Mouse (Mus musculus): ENCODE measurements at regions not wholly inside any gene's neighbourhood (a gene's known extent, or its start where the extent isn't known, plus 50 kb on each side); places are given as distances from the start of the nearest gene placed in this dataset.

GRCm38 (mm10) chr2:123349625-123350346 is 584.7 kb downstream of the Sqor start:
- Histone ChIP-seq H3K4me3 (ENCODE audit: insufficient read depth in 1 of 2, low read depth in 1 of 2, low read length in 2 of 2, poor library complexity in 1 of 2, severe bottlenecking in 1 of 2) (no peak overlapping the region), H3K9me3 (ENCODE audit: control insufficient read depth, insufficient read depth, low read depth, low read length) (no peaks in the 10 kb centered on the region), H3K4me1 (ENCODE audit: control insufficient read depth in 2 of 2, insufficient read depth in 2 of 2, low read length in 2 of 2, poor library complexity in 1 of 2) (no peaks in the 10 kb centered on the region), H3K36me3 (ENCODE audit: control insufficient read depth, insufficient read depth, low read length, poor library complexity, severe bottlenecking) (no peaks in the 10 kb centered on the region), H3K9ac (ENCODE audit: insufficient read depth, low read depth, low read length, poor library complexity, severe bottlenecking) (no peak overlapping the region), H3K27ac (ENCODE audit: insufficient read depth, low read depth, low read length, poor library complexity, severe bottlenecking) (no peak overlapping the region)
- TF ChIP-seq HCFC1 (IDR thresholded peaks at IDR 0.05; ENCODE audit: borderline replicate concordance, insufficient read depth, low read length) (no peak), ZNF384 (IDR thresholded peaks at IDR 0.05; ENCODE audit: low read depth, low read length) (no peak), CHD2 (IDR thresholded peaks at IDR 0.05; ENCODE audit: low read depth, low read length) (no peak), ZC3H11A (IDR thresholded peaks at IDR 0.05; ENCODE audit: borderline replicate concordance, low read depth, low read length) (no peak), MAFK (IDR thresholded peaks at IDR 0.05; ENCODE audit: insufficient read depth, low read depth, low read length) (no peak)
- no peak for DNase-seq (ENCODE audit: low read depth, low spot score)
- in situ Hi-C loops (cut with MboI; ENCODE audit: low sequenced_read_pairs in 2 of 2, unreplicated experiment in 2 of 2): no loop called here

GRCm38 (mm10) chr2:123364204-123364603 is 599.2 kb downstream of the Sqor start:
- no peaks in the 10 kb centered on the region for H3K9me3 ChIP-seq (ENCODE audit: control insufficient read depth, insufficient read depth, low read depth, low read length)
- H3K4me1 ChIP-seq (ENCODE audit: control insufficient read depth in 2 of 2, insufficient read depth in 2 of 2, low read length in 2 of 2, poor library complexity in 1 of 2): no peaks in the 10 kb centered on the region
- no peak overlapping the region for H3K27ac ChIP-seq (ENCODE audit: insufficient read depth, low read depth, low read length, poor library complexity, severe bottlenecking)
- no peak overlapping the region for H3K4me3 ChIP-seq (ENCODE audit: insufficient read depth in 1 of 2, low read depth in 1 of 2, low read length in 2 of 2, poor library complexity in 1 of 2, severe bottlenecking in 1 of 2)
- no peak for DNase-seq (ENCODE audit: low read depth, low spot score)
- in situ Hi-C loops (cut with MboI; ENCODE audit: low sequenced_read_pairs in 2 of 2, unreplicated experiment in 2 of 2): no loop called here
- TF ChIP-seq HCFC1 (IDR thresholded peaks at IDR 0.05; ENCODE audit: borderline replicate concordance, insufficient read depth, low read length): no peak
- TF ChIP-seq ZC3H11A (IDR thresholded peaks at IDR 0.05; ENCODE audit: borderline replicate concordance, low read depth, low read length): no peak
- TF ChIP-seq ZNF384 (IDR thresholded peaks at IDR 0.05; ENCODE audit: low read depth, low read length): no peak
- TF ChIP-seq CHD2 (IDR thresholded peaks at IDR 0.05; ENCODE audit: low read depth, low read length): no peak
- TF ChIP-seq MAFK (IDR thresholded peaks at IDR 0.05; ENCODE audit: insufficient read depth, low read depth, low read length): no peak
- H3K36me3 ChIP-seq (ENCODE audit: control insufficient read depth, insufficient read depth, low read length, poor library complexity, severe bottlenecking): no peaks in the 10 kb centered on the region
- no peak overlapping the region for H3K9ac ChIP-seq (ENCODE audit: insufficient read depth, low read depth, low read length, poor library complexity, severe bottlenecking)

- Histone ChIP-seq H3K9me3 (ENCODE audit: control insufficient read depth, insufficient read depth, low read depth, low read length) (no peaks in the 10 kb centered on the region), H3K36me3 (ENCODE audit: control insufficient read depth, insufficient read depth, low read length, poor library complexity, severe bottlenecking) (no peaks in the 10 kb centered on the region), H3K27ac (ENCODE audit: insufficient read depth, low read depth, low read length, poor library complexity, severe bottlenecking) (no peak overlapping the region), H3K4me3 (ENCODE audit: insufficient read depth in 1 of 2, low read depth in 1 of 2, low read length in 2 of 2, poor library complexity in 1 of 2, severe bottlenecking in 1 of 2) (no peak overlapping the region), H3K9ac (ENCODE audit: insufficient read depth, low read depth, low read length, poor library complexity, severe bottlenecking) (no peak overlapping the region), H3K4me1 (ENCODE audit: control insufficient read depth in 2 of 2, insufficient read depth in 2 of 2, low read length in 2 of 2, poor library complexity in 1 of 2) (no peaks in the 10 kb centered on the region)
- no peak for TF ChIP-seq ZC3H11A (IDR thresholded peaks at IDR 0.05; ENCODE audit: borderline replicate concordance, low read depth, low read length)
- no peak for TF ChIP-seq ZNF384 (IDR thresholded peaks at IDR 0.05; ENCODE audit: low read depth, low read length)
- no peak for TF ChIP-seq MAFK (IDR thresholded peaks at IDR 0.05; ENCODE audit: insufficient read depth, low read depth, low read length)
- no peak for TF ChIP-seq HCFC1 (IDR thresholded peaks at IDR 0.05; ENCODE audit: borderline replicate concordance, insufficient read depth, low read length)
- no peak for TF ChIP-seq CHD2 (IDR thresholded peaks at IDR 0.05; ENCODE audit: low read depth, low read length)
- DNase-seq (ENCODE audit: low read depth, low spot score): no peak
- in situ Hi-C loops (cut with MboI; ENCODE audit: low sequenced_read_pairs in 2 of 2, unreplicated experiment in 2 of 2): no loop called here
Observed at GRCm38 (mm10) chr2:123366571-123366970, 601.5 kb downstream of the Sqor start.

- Histone ChIP-seq H3K4me1 (ENCODE audit: control insufficient read depth in 2 of 2, insufficient read depth in 2 of 2, low read length in 2 of 2, poor library complexity in 1 of 2) (no peaks in the 10 kb centered on the region; a peak in 2 of 4 replicates), H3K4me3 (ENCODE audit: insufficient read depth in 1 of 2, low read depth in 1 of 2, low read length in 2 of 2, poor library complexity in 1 of 2, severe bottlenecking in 1 of 2) (no peak overlapping the region), H3K9me3 (ENCODE audit: control insufficient read depth, insufficient read depth, low read depth, low read length) (no peaks in the 10 kb centered on the region), H3K27ac (ENCODE audit: insufficient read depth, low read depth, low read length, poor library complexity, severe bottlenecking) (no peak overlapping the region; the same call in 1 of the 2 replicates), H3K9ac (ENCODE audit: insufficient read depth, low read depth, low read length, poor library complexity, severe bottlenecking) (no peak overlapping the region), H3K36me3 (ENCODE audit: control insufficient read depth, insufficient read depth, low read length, poor library complexity, severe bottlenecking) (no peaks in the 10 kb centered on the region)
- in situ Hi-C loops (cut with MboI; ENCODE audit: low sequenced_read_pairs in 2 of 2, unreplicated experiment in 2 of 2): no loop called here
- TF ChIP-seq HCFC1 (IDR thresholded peaks at IDR 0.05; ENCODE audit: borderline replicate concordance, insufficient read depth, low read length) (no peak), CHD2 (IDR thresholded peaks at IDR 0.05; ENCODE audit: low read depth, low read length) (no peak), ZNF384 (IDR thresholded peaks at IDR 0.05; ENCODE audit: low read depth, low read length) (no peak), MAFK (IDR thresholded peaks at IDR 0.05; ENCODE audit: insufficient read depth, low read depth, low read length) (no peak)
- DNase-seq (ENCODE audit: low read depth, low spot score): peak; percentile 13
Observed at GRCm38 (mm10) chr2:123385622-123386418, 620.8 kb downstream of the Sqor start.

Measured in ES-E14 (cell line).